Mouse (Mus musculus): Measurements from ENCODE around the gene Tekt2. TPM values are rescaled to one million over a fixed set of nuclear protein-coding genes. Genes with fewer than 3 reads are reported as not detected.

The Tekt2 gene
- not detected for polyA plus RNA-seq (2014; fragmentation: Illumina TruSeq; extraction: RNeasy Lipid Tissue Mini Kit (QIAGEN cat#74804); ENCODE audit: low read depth, low replicate concordance)

GRCm38 (mm10) chr4:126325281-126325861 is at the start of gene Tekt2:
Tekt2 (minus strand) TSS chr4:126325688.

GRCm38 (mm10) chr4:126321111-126321853 is 4.2 kb downstream of the Tekt2 start, which contains the start of gene Adprhl2:
Adprhl2 (minus strand) TSS chr4:126321703.

GRCm38 (mm10) chr4:126286492-126286891 is 39.0 kb downstream of the Tekt2 start, which contains the start of gene Col8a2:
Col8a2 (plus strand) TSS chr4:126286793.

Other genes starting within 250 kb of the Tekt2 start
- 0.63 TPM for gene Lsm10, start 229.1 kb downstream of the Tekt2 start, polyA plus RNA-seq (2014; fragmentation: Illumina TruSeq; extraction: RNeasy Lipid Tissue Mini Kit (QIAGEN cat#74804); ENCODE audit: low read depth, low replicate concordance)
- gene Stk40, start 221.7 kb downstream of the Tekt2 start, polyA plus RNA-seq (2014; fragmentation: Illumina TruSeq; extraction: RNeasy Lipid Tissue Mini Kit (QIAGEN cat#74804); ENCODE audit: low read depth, low replicate concordance), result 3.5 TPM
- gene Eva1b, start 177.9 kb downstream of the Tekt2 start, polyA plus RNA-seq (2014; fragmentation: Illumina TruSeq; extraction: RNeasy Lipid Tissue Mini Kit (QIAGEN cat#74804); ENCODE audit: low read depth, low replicate concordance), result not detected
- 14.5 TPM for gene Sh3d21, start 162.2 kb downstream of the Tekt2 start, polyA plus RNA-seq (2014; fragmentation: Illumina TruSeq; extraction: RNeasy Lipid Tissue Mini Kit (QIAGEN cat#74804); ENCODE audit: low read depth, low replicate concordance)
- 300 TPM for gene Thrap3, start 122.9 kb downstream of the Tekt2 start, polyA plus RNA-seq (2014; fragmentation: Illumina TruSeq; extraction: RNeasy Lipid Tissue Mini Kit (QIAGEN cat#74804); ENCODE audit: low read depth, low replicate concordance)
- gene Map7d1, start 69.3 kb downstream of the Tekt2 start, polyA plus RNA-seq (2014; fragmentation: Illumina TruSeq; extraction: RNeasy Lipid Tissue Mini Kit (QIAGEN cat#74804); ENCODE audit: low read depth, low replicate concordance), result 2.3 TPM
- gene Trappc3, start 63.4 kb downstream of the Tekt2 start, polyA plus RNA-seq (2014; fragmentation: Illumina TruSeq; extraction: RNeasy Lipid Tissue Mini Kit (QIAGEN cat#74804); ENCODE audit: low read depth, low replicate concordance), result 27.4 TPM
- 0.85 TPM for gene Col8a2, start 38.9 kb downstream of the Tekt2 start, polyA plus RNA-seq (2014; fragmentation: Illumina TruSeq; extraction: RNeasy Lipid Tissue Mini Kit (QIAGEN cat#74804); ENCODE audit: low read depth, low replicate concordance)
- gene Adprhl2, start 4.0 kb downstream of the Tekt2 start, polyA plus RNA-seq (2014; fragmentation: Illumina TruSeq; extraction: RNeasy Lipid Tissue Mini Kit (QIAGEN cat#74804); ENCODE audit: low read depth, low replicate concordance), result not detected
- gene Ago3, start 103.9 kb upstream of the Tekt2 start, polyA plus RNA-seq (2014; fragmentation: Illumina TruSeq; extraction: RNeasy Lipid Tissue Mini Kit (QIAGEN cat#74804); ENCODE audit: low read depth, low replicate concordance), result 13.6 TPM
- gene Ago1, start 142.9 kb upstream of the Tekt2 start, polyA plus RNA-seq (2014; fragmentation: Illumina TruSeq; extraction: RNeasy Lipid Tissue Mini Kit (QIAGEN cat#74804); ENCODE audit: low read depth, low replicate concordance), result 17.8 TPM
- 10.7 TPM for gene Ago4, start 207.8 kb upstream of the Tekt2 start, polyA plus RNA-seq (2014; fragmentation: Illumina TruSeq; extraction: RNeasy Lipid Tissue Mini Kit (QIAGEN cat#74804); ENCODE audit: low read depth, low replicate concordance)
- gene Clspn, start 231.2 kb upstream of the Tekt2 start, polyA plus RNA-seq (2014; fragmentation: Illumina TruSeq; extraction: RNeasy Lipid Tissue Mini Kit (QIAGEN cat#74804); ENCODE audit: low read depth, low replicate concordance), result 5.1 TPM

All from sigmoid colon, adult 10 weeks (tissue).